Mouse (Mus musculus): ENCODE data around the gene Vps54. TPM values are rescaled to one million over a fixed set of nuclear protein-coding genes. Genes with fewer than 3 reads are reported as not detected.

The Vps54 gene
- total and polyA plus RNA-seq, 3 experiments: 13.2 to 16.1 TPM; not detected in 1

DNA sequence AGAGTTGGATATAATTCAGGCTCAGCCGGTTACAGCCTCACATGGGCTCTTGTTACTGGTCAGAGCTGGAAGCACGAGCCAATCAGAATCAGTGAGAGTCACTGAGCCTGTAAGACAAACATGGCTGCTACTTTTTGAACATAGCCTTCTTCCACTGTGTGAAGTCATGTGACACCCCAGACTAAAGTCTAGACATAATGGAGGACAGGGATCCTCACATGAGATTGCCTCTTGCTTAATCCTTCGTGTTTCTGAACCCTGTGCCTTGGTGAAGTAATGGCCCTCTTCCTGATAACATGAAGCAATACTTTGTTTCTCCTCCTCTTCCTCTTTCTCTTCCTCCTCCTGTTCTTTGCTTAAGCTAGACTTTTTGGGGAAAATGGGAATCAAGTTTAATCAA lies 15.5 kb upstream of the Vps54 start:
- TF ChIP-seq BHLHE40 (IDR thresholded peaks at IDR 0.05; ENCODE audit: borderline replicate concordance, low read depth, low read length) (no peak), USF1 (IDR thresholded peaks at IDR 0.05; ENCODE audit: low read depth, low read length) (peak; percentile 72), MAX (IDR thresholded peaks at IDR 0.05; ENCODE audit: low read length) (peak; percentile 59), MYB (IDR thresholded peaks at IDR 0.05; ENCODE audit: low read depth, low read length) (no peak), E2F4 (IDR thresholded peaks at IDR 0.05; ENCODE audit: borderline replicate concordance, low read depth, low read length) (no peak), NELFE (IDR thresholded peaks at IDR 0.05; ENCODE audit: low read depth, low read length) (no peak), RAD21 (IDR thresholded peaks at IDR 0.05; ENCODE audit: low read depth, low read length) (no peak), ZMIZ1 (IDR thresholded peaks at IDR 0.05; ENCODE audit: low read depth, low read length) (no peak)
- H3K79me2 ChIP-seq (ENCODE audit: control insufficient read depth, insufficient read depth, low read length, poor library complexity): no peaks in the 10 kb centered on the region
- H3K36me3 ChIP-seq (ENCODE audit: control insufficient read depth in 1 of 2, insufficient read depth in 2 of 2, low read length in 2 of 2): peaks cover 0 to 62% of the 10 kb centered on the region in 2 experiments; a peak in 2 of 4 replicates
- no peaks in the 10 kb centered on the region for H3K27me3 ChIP-seq (ENCODE audit: control insufficient read depth in 1 of 2, insufficient read depth in 2 of 2, low read length in 2 of 2)
- H3K4me1 ChIP-seq (ENCODE audit: control insufficient read depth in 1 of 2, insufficient read depth in 2 of 2, low read length in 2 of 2): peaks cover 32 to 50% of the 10 kb centered on the region in 2 experiments
- H3K9ac ChIP-seq (ENCODE audit: control insufficient read depth, low read depth, low read length, poor library complexity, severe bottlenecking): no peak overlapping the region
- no peaks in the 10 kb centered on the region for H3K9me3 ChIP-seq (replicated peaks; ENCODE audit: insufficient read depth, low read length)
- peak; percentile 39 for DNase-seq (ENCODE audit: low read depth, low spot score)
- no peak overlapping the region for H3K4me3 ChIP-seq (ENCODE audit: control insufficient read depth in 1 of 2, insufficient read depth in 1 of 2, low read depth in 2 of 2, low read length in 2 of 2)
- no peak overlapping the region for H3K27ac ChIP-seq (ENCODE audit: control insufficient read depth, low read depth, low read length)

DNA sequence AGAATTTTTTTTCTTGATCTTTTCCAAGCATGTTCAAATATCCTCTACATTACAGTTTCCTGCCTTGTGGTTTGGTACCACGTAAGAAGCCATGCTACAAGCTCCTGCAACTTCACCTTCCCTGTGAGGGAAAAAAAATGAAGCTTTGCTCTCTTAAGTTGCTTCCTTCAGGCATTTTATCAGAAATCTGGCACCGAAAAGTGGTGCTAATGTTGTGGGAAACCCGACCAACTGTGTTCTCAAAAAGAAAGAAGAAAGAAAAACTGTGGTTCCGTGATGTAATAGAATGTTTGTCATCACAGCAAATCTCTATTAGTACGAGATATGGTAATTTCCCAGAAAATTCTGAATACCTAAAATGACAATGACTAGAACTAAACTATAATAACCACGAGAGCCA lies 15.0 kb upstream of the Vps54 start:
- no peaks in the 10 kb centered on the region for H3K79me2 ChIP-seq (ENCODE audit: control insufficient read depth, insufficient read depth, low read length, poor library complexity)
- peaks cover 0 to 61% of the 10 kb centered on the region in 2 experiments; a peak in 2 of 4 replicates for H3K36me3 ChIP-seq (ENCODE audit: control insufficient read depth in 1 of 2, insufficient read depth in 2 of 2, low read length in 2 of 2)
- no peaks in the 10 kb centered on the region for H3K9me3 ChIP-seq (replicated peaks; ENCODE audit: insufficient read depth, low read length)
- DNase-seq (ENCODE audit: low read depth, low spot score): peak; percentile 32
- H3K27ac ChIP-seq (ENCODE audit: control insufficient read depth, low read depth, low read length): no peak overlapping the region
- H3K4me3 ChIP-seq (ENCODE audit: control insufficient read depth in 1 of 2, insufficient read depth in 1 of 2, low read depth in 2 of 2, low read length in 2 of 2): 0 out of 4 replicates have a peak overlapping the region, but pooled peaks of 1 of the 2 experiments have one; percentile 21
- H3K9ac ChIP-seq (ENCODE audit: control insufficient read depth, low read depth, low read length, poor library complexity, severe bottlenecking): peak overlapping the region; percentile 34; the same call in 1 of the 2 replicates
- H3K4me1 ChIP-seq (ENCODE audit: control insufficient read depth in 1 of 2, insufficient read depth in 2 of 2, low read length in 2 of 2): peaks cover 32 to 50% of the 10 kb centered on the region in 2 experiments
- H3K27me3 ChIP-seq (ENCODE audit: control insufficient read depth in 1 of 2, insufficient read depth in 2 of 2, low read length in 2 of 2): no peaks in the 10 kb centered on the region
- TF ChIP-seq CTCF (IDR thresholded peaks at IDR 0.05 in 2 of 3, conservative IDR thresholded peaks at IDR 0.05 in 1 of 3; ENCODE audit: control insufficient read depth in 1 of 3, insufficient read depth in 1 of 3, low read depth in 2 of 3, low read length in 3 of 3, poor library complexity in 1 of 3, severe bottlenecking in 1 of 3) (no peak), MXI1 (IDR thresholded peaks at IDR 0.05; ENCODE audit: low read depth, low read length) (no peak; the same call in 1 of the 2 replicates), GATA1 (IDR thresholded peaks at IDR 0.05; ENCODE audit: low read depth, low read length) (no peak), ETS1 (IDR thresholded peaks at IDR 0.05; ENCODE audit: low read depth, low read length) (0 out of 2 replicates have a peak, but pooled peaks have one; percentile 18), SIN3A (IDR thresholded peaks at IDR 0.05; ENCODE audit: low read length) (0 out of 2 replicates have a peak, but pooled peaks have one; percentile 34), EP300 (IDR thresholded peaks at IDR 0.05; ENCODE audit: low read depth in 1 of 2, low read length in 2 of 2) (no peak), ELF1 (IDR thresholded peaks at IDR 0.05; ENCODE audit: low read depth, low read length) (no peak), SMC3 (IDR thresholded peaks at IDR 0.05; ENCODE audit: low read depth, low read length) (no peak), CHD2 (IDR thresholded peaks at IDR 0.05; ENCODE audit: low read length) (no peak), TCF12 (IDR thresholded peaks at IDR 0.05; ENCODE audit: low read depth, low read length) (no peak), ZMIZ1 (IDR thresholded peaks at IDR 0.05; ENCODE audit: low read depth, low read length) (no peak), MEF2A (IDR thresholded peaks at IDR 0.05; ENCODE audit: extremely low read depth, insufficient replicate concordance, low read depth, low read length, poor library complexity, severe bottlenecking) (no peak), RAD21 (IDR thresholded peaks at IDR 0.05; ENCODE audit: low read depth, low read length) (no peak), ZC3H11A (IDR thresholded peaks at IDR 0.05; ENCODE audit: low read depth, low read length) (no peak), UBTF (IDR thresholded peaks at IDR 0.05; ENCODE audit: borderline replicate concordance, insufficient read depth, low read depth, low read length) (no peak), NRF1 (IDR thresholded peaks at IDR 0.05; ENCODE audit: insufficient read depth, low read depth, low read length, poor library complexity, severe bottlenecking) (no peak)

All from MEL (cell line).